Mouse (Mus musculus): ENCODE data around the gene Pyy.

DNA sequence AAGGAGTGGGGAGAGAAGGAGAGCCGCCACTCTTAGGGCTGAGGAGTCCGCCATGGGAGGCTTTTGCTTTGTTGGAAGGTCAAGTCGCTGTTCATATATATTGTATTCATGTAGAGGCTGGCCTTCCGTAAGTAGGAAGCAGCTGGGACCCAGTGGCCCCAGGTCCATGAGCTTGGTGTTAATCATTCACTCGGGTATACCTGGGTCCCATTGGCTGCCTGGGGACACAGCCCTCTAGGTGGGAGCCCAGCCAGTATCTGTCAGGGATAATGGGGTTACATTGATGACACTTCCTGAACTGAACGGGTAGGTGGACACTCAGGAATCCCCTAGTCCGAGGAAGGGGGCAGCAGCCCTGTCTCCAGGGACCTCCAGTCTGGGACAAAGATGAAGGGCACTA lies 34.7 kb upstream of the Pyy start:
- no peak for TF ChIP-seq GATA1 (IDR thresholded peaks at IDR 0.05; ENCODE audit: borderline replicate concordance, low read length)
- no peak for TF ChIP-seq TAL1 (conservative IDR thresholded peaks at IDR 0.05; ENCODE audit: low read depth, low read length)
